Mouse (Mus musculus) heart, adult 2 months (tissue): ENCODE measurements around the gene Myt1. TPM values are rescaled to one million over a fixed set of nuclear protein-coding genes. Genes with fewer than 3 reads are reported as not detected.
A peak's percentile ranks its signal among the peaks of the same experiment; 100 is the strongest.

ENCODE experiments used
- DNase-seq, 2 experiments: peaks; one replicate each; pipeline ENCODE4 v3.0.0; 2021
- H3K27ac ChIP-seq: fragments of 200-600 bp; 2 replicates; pipeline ENCODE4 v1.8.1; 2022
- H3K27me3 ChIP-seq: fragments of 200-500 bp; 2 replicates; pipeline ENCODE4 v1.6.1; 2012; ENCODE audit warnings: mild to moderate bottlenecking, low read length, inconsistent platforms, mixed read lengths; ENCODE audit not compliant: control insufficient read depth, insufficient read depth
- H3K36me3 ChIP-seq: fragments of 200-500 bp; 2 replicates; pipeline ENCODE4 v1.6.1; 2012; ENCODE audit warnings: low read length, inconsistent platforms; ENCODE audit not compliant: control insufficient read depth, insufficient read depth
- H3K4me1 ChIP-seq: fragments of 200-500 bp; 2 replicates; pipeline ENCODE4 v1.6.1; 2011; ENCODE audit warnings: low read length; ENCODE audit not compliant: control insufficient read depth, insufficient read depth
- H3K4me3 ChIP-seq: fragments of 200-600 bp; 2 replicates; pipeline ENCODE4 v1.8.1; 2022
- H3K79me2 ChIP-seq: fragments of 200-500 bp; replicated peaks from 2 replicates; pipeline ENCODE4 v1.6.1; 2012; ENCODE audit warnings: mild to moderate bottlenecking, inconsistent platforms, low read length, moderate library complexity, mixed read lengths; ENCODE audit not compliant: control insufficient read depth, insufficient read depth
- H3K9ac ChIP-seq: fragments of 200-500 bp; 2 replicates; pipeline ENCODE4 v1.6.1; 2012; ENCODE audit warnings: low read depth, mild to moderate bottlenecking, control low read depth, inconsistent platforms, low read length, mixed read lengths
- CTCF ChIP-seq: fragments of 200-600 bp; IDR thresholded peaks from 2 replicates; pipeline ENCODE4 v1.8.1; 2022; ENCODE audit warnings: antibody characterized with exemption, mild to moderate bottlenecking, moderate library complexity
- EP300 ChIP-seq: fragments of 200-500 bp; IDR thresholded peaks from 2 replicates; pipeline ENCODE4 v1.6.1; 2011; ENCODE audit warnings: low read depth, low read length, control low read depth; ENCODE audit not compliant: insufficient read depth
- POLR2A ChIP-seq: fragments of 200-500 bp; IDR thresholded peaks from 2 replicates; pipeline ENCODE4 v1.6.1; 2011; ENCODE audit warnings: mild to moderate bottlenecking, low read depth, low read length, control low read depth; ENCODE audit not compliant: insufficient read depth
- WGBS: fragments of 180-500 bp; shearing (Covaris S2); methylation state at CpG from one replicate; pipeline ENCODE4 v1.1.7; 2018; 5-methylcytosine and 5-hydroxymethylcytosine counted together
- intact Hi-C: fragments of 180-260 bp; cut with DNase I; formaldehyde crosslinking; loops from one replicate; pipeline ENCODE4 v1.15.1; 2025
- polyA plus RNA-seq: library from polyadenylated mRNA; depleted of rRNA; stranded (reverse); fragments of >200 nt; gene quantifications from 2 replicates; pipeline ENCODE4 v1.2.3, GENCODE M21; 2012; rRNA removed
- total RNA-seq, 2 experiments: library from RNA; stranded (reverse); gene quantifications; 2 replicates each; pipeline ENCODE4 v1.2.3; 2021

Gene Myt1
- total and polyA plus RNA-seq, 3 experiments: 0.02 TPM; not detected in 2

GRCm38 (mm10) chr2:181866931-181867330 is 103.8 kb downstream of the Myt1 start:
- H3K9ac ChIP-seq: no peak overlapping the region
- no peak overlapping the region for H3K27ac ChIP-seq
- no peak for TF ChIP-seq POLR2A
- no peak for TF ChIP-seq EP300
- peak; percentile 85 for TF ChIP-seq CTCF
- intact Hi-C loops: loop anchor here (2.0 to 10.0 kb wide), 3 partner anchors 90 to 242 kb away; no protein-coding TSS in a partner anchor
- DNase-seq: peak; percentile 33 to 57
- H3K4me3 ChIP-seq: no peak overlapping the region
- H3K4me1 ChIP-seq: peaks cover 2% of the 10 kb centered on the region
- 47% methylated on average over 5 of the region's 5 CpGs for WGBS
- H3K79me2 ChIP-seq: no peaks in the 10 kb centered on the region
- H3K36me3 ChIP-seq: no peaks in the 10 kb centered on the region; the same call in 1 of the 2 replicates
- no peaks in the 10 kb centered on the region for H3K27me3 ChIP-seq

GRCm38 (mm10) chr2:181871039-181871438 is 107.9 kb downstream of the Myt1 start:
- Histone ChIP-seq H3K4me3 (no peak overlapping the region), H3K27me3 (no peaks in the 10 kb centered on the region), H3K27ac (no peak overlapping the region), H3K79me2 (no peaks in the 10 kb centered on the region), H3K36me3 (no peaks in the 10 kb centered on the region; the same call in 1 of the 2 replicates), H3K9ac (no peak overlapping the region), H3K4me1 (no peaks in the 10 kb centered on the region)
- intact Hi-C loops: no loop called here
- no peak for TF ChIP-seq EP300
- no peak for TF ChIP-seq POLR2A
- TF ChIP-seq CTCF: no peak
- no peak for DNase-seq
- WGBS: 97% methylated on average over 2 of the region's 2 CpGs

Other genes with a start within 250 kb of the Myt1 start
- 10 to 100 TPM; 62.3 to 71.5 TPM for gene Dnajc5, start 242.8 kb upstream of the Myt1 start, total RNA-seq
- 43.4 and 68.9 TPM in 2 replicates for gene Dnajc5, start 242.8 kb upstream of the Myt1 start, polyA plus RNA-seq
- 10 to 100 TPM; 31.3 to 32.5 TPM for gene Uckl1, start 178.4 kb upstream of the Myt1 start, total RNA-seq
- gene Uckl1, start 178.4 kb upstream of the Myt1 start, polyA plus RNA-seq: 115 and 156 TPM in 2 replicates
- gene Prpf6, start 171.5 kb upstream of the Myt1 start, total RNA-seq: 10 to 100 TPM; 35.3 to 38.6 TPM
- gene Prpf6, start 171.5 kb upstream of the Myt1 start, polyA plus RNA-seq: 13.8 and 19.1 TPM in 2 replicates
- 10 to 100 TPM; 13.2 to 16.9 TPM for gene Zfp512b, start 170.5 kb upstream of the Myt1 start, total RNA-seq
- gene Zfp512b, start 170.5 kb upstream of the Myt1 start, polyA plus RNA-seq: 20.6 and 25.9 TPM in 2 replicates
- gene Samd10, start 164.1 kb upstream of the Myt1 start, total RNA-seq: 1 to 10 TPM; 1.0 to 1.6 TPM
- 5.1 and 6.4 TPM in 2 replicates for gene Samd10, start 164.1 kb upstream of the Myt1 start, polyA plus RNA-seq
- gene Gm29797, start 106.3 kb upstream of the Myt1 start, total RNA-seq: not detected
- 0.21 TPM in 1 of 2 replicates, not detected in the other for gene Gm29797, start 106.3 kb upstream of the Myt1 start, polyA plus RNA-seq
- 10 to 100 TPM; 37.8 to 46.2 TPM for gene Sox18, start 91.7 kb upstream of the Myt1 start, total RNA-seq
- 74.4 and 105 TPM in 2 replicates for gene Sox18, start 91.7 kb upstream of the Myt1 start, polyA plus RNA-seq
- gene Tcea2, start 83.0 kb upstream of the Myt1 start, total RNA-seq: 1 to 10 TPM; 4.3 to 6.0 TPM
- 10.4 and 13.4 TPM in 2 replicates for gene Tcea2, start 83.0 kb upstream of the Myt1 start, polyA plus RNA-seq
- 1 to 10 TPM; 6.7 to 8.0 TPM for gene Rgs19, start 69.4 kb upstream of the Myt1 start, total RNA-seq
- gene Rgs19, start 69.4 kb upstream of the Myt1 start, polyA plus RNA-seq: 22.8 and 24.5 TPM in 2 replicates
- gene Lkaaear1, start 64.9 kb upstream of the Myt1 start, total RNA-seq: not detected
- 0.27 TPM in 1 of 2 replicates, not detected in the other for gene Lkaaear1, start 64.9 kb upstream of the Myt1 start, polyA plus RNA-seq
- not detected for gene Oprl1, start 48.3 kb upstream of the Myt1 start, total RNA-seq
- not detected in 2 replicates for gene Oprl1, start 48.3 kb upstream of the Myt1 start, polyA plus RNA-seq
- gene Pcmtd2, start 74.5 kb downstream of the Myt1 start, total RNA-seq: 10 to 100 TPM; 45.5 to 52.7 TPM
- 32.8 and 51.0 TPM in 2 replicates for gene Pcmtd2, start 74.5 kb downstream of the Myt1 start, polyA plus RNA-seq
- 1 to 10 TPM; 9.3 to 9.8 TPM for gene Polr3k, start 101.0 kb downstream of the Myt1 start, total RNA-seq
- 2.9 and 6.8 TPM in 2 replicates for gene Polr3k, start 101.0 kb downstream of the Myt1 start, polyA plus RNA-seq
- gene Gm14496, start 227.8 kb downstream of the Myt1 start, total RNA-seq: not detected
- not detected in 2 replicates for gene Gm14496, start 227.8 kb downstream of the Myt1 start, polyA plus RNA-seq